Mouse (Mus musculus): ENCODE results near the gene Gcn1l1. TPM values are rescaled to one million over a fixed set of nuclear protein-coding genes. Genes with fewer than 3 reads are reported as not detected.

Gene Gcn1l1
- total and polyA plus RNA-seq, 2 experiments: 14.8 to 28.8 TPM

- H3K27me3 ChIP-seq (ENCODE audit: control insufficient read depth, insufficient read depth, low read length): no peaks in the 10 kb centered on the region
- no peak overlapping the region for H3K27ac ChIP-seq (replicated peaks; ENCODE audit: insufficient read depth, low read depth, low read length)
- peaks cover 41% of the 10 kb centered on the region for H3K4me1 ChIP-seq (ENCODE audit: control insufficient read depth, insufficient read depth, low read length)
- H3K4me3 ChIP-seq (ENCODE audit: insufficient read depth, low read depth, low read length): no peak overlapping the region
- WGBS: 42% methylated on average over 12 of the region's 12 CpGs
- TF ChIP-seq CTCF (IDR thresholded peaks at IDR 0.05; ENCODE audit: low read depth, low read length): no peak
- TF ChIP-seq POLR2A (IDR thresholded peaks at IDR 0.05; ENCODE audit: extremely low read depth, insufficient read depth, low read length): no peak
- peaks cover 54% of the 10 kb centered on the region for H3K79me2 ChIP-seq (ENCODE audit: control insufficient read depth, insufficient read depth, low read length)
- H3K36me3 ChIP-seq (ENCODE audit: control insufficient read depth, insufficient read depth, low read length): no peaks in the 10 kb centered on the region
- H3K9ac ChIP-seq (ENCODE audit: low read depth, low read length): no peak overlapping the region
- DNase-seq (ENCODE audit: extremely low read depth, low read depth, low spot score): no peak
Observed at GRCm38 (mm10) chr5:115524471-115524870, 40.6 kb upstream of the Gcn1l1 start.

GRCm38 (mm10) chr5:115525416-115525815 lies 39.6 kb upstream of the Gcn1l1 start:
- no peak overlapping the region for H3K27ac ChIP-seq (replicated peaks; ENCODE audit: insufficient read depth, low read depth, low read length)
- no peaks in the 10 kb centered on the region for H3K27me3 ChIP-seq (ENCODE audit: control insufficient read depth, insufficient read depth, low read length)
- H3K79me2 ChIP-seq (ENCODE audit: control insufficient read depth, insufficient read depth, low read length): peaks cover 58% of the 10 kb centered on the region
- no peak overlapping the region for H3K9ac ChIP-seq (ENCODE audit: low read depth, low read length)
- no peaks in the 10 kb centered on the region for H3K36me3 ChIP-seq (ENCODE audit: control insufficient read depth, insufficient read depth, low read length)
- H3K4me3 ChIP-seq (ENCODE audit: insufficient read depth, low read depth, low read length): no peak overlapping the region
- no peak for TF ChIP-seq POLR2A (IDR thresholded peaks at IDR 0.05; ENCODE audit: extremely low read depth, insufficient read depth, low read length)
- no peak for TF ChIP-seq CTCF (IDR thresholded peaks at IDR 0.05; ENCODE audit: low read depth, low read length)
- peaks cover 46% of the 10 kb centered on the region for H3K4me1 ChIP-seq (ENCODE audit: control insufficient read depth, insufficient read depth, low read length)
- 87% methylated on average over 4 of the region's 4 CpGs for WGBS
- DNase-seq (ENCODE audit: extremely low read depth, low read depth, low spot score): no peak

GRCm38 (mm10) chr5:115525943-115526342 lies 39.1 kb upstream of the Gcn1l1 start:
- WGBS: 61% methylated on average over 9 of the region's 9 CpGs
- H3K4me1 ChIP-seq (ENCODE audit: control insufficient read depth, insufficient read depth, low read length): peaks cover 48% of the 10 kb centered on the region

DNA sequence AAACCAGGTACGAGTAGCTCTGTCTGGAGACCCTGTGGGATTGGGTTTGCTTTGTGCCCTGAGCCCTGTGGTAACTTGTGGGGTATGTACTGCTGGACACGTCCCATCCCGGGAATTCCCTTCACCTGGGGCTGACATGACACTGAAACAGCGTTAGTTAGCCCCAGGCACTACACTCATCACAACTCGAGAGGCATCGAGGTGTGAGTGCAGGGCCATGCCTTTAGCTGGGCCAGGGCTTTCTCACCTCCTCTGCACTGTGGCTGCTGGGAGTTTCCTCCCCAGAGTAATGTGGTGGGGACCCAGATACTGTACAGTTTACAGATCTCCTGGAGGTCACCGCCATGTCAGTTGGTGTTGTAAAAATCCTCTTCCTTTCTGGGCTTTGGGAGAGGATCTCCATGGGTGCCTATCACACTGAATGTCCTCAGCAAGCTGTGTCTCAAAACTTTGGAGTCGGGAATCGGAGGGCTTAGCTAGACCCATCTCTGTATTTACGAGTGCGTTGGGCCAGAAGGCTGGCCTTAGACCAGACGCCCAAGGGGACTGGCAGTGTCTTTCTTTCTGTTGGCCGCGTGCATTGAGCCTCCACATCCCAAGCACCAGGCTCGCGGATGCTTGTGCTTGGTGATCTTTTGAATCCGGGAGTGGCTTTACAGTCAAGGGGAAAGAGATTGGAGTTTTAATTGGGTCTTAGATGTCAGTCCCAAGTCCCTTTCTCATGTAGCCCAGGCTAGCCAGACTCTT lies 38.4 kb upstream of the Gcn1l1 start:
- no peak overlapping the region for H3K27ac ChIP-seq (replicated peaks; ENCODE audit: insufficient read depth, low read depth, low read length)
- no peak for DNase-seq (ENCODE audit: extremely low read depth, low read depth, low spot score)
- TF ChIP-seq CTCF (IDR thresholded peaks at IDR 0.05; ENCODE audit: low read depth, low read length) (no peak), POLR2A (IDR thresholded peaks at IDR 0.05; ENCODE audit: extremely low read depth, insufficient read depth, low read length) (no peak)
- H3K36me3 ChIP-seq (ENCODE audit: control insufficient read depth, insufficient read depth, low read length): no peaks in the 10 kb centered on the region
- no peak overlapping the region for H3K4me3 ChIP-seq (ENCODE audit: insufficient read depth, low read depth, low read length)
- no peak overlapping the region for H3K9ac ChIP-seq (ENCODE audit: low read depth, low read length)
- no peaks in the 10 kb centered on the region for H3K27me3 ChIP-seq (ENCODE audit: control insufficient read depth, insufficient read depth, low read length)
- H3K4me1 ChIP-seq (ENCODE audit: control insufficient read depth, insufficient read depth, low read length): peaks cover 51% of the 10 kb centered on the region
- 89% methylated on average over 17 of the region's 17 CpGs for WGBS
- H3K79me2 ChIP-seq (ENCODE audit: control insufficient read depth, insufficient read depth, low read length): peaks cover 61% of the 10 kb centered on the region

More at GRCm38 (mm10) chr5:115525943-115526342, 39.1 kb upstream of the Gcn1l1 start:
- Histone ChIP-seq H3K79me2 (ENCODE audit: control insufficient read depth, insufficient read depth, low read length) (peaks cover 59% of the 10 kb centered on the region), H3K27me3 (ENCODE audit: control insufficient read depth, insufficient read depth, low read length) (no peaks in the 10 kb centered on the region), H3K36me3 (ENCODE audit: control insufficient read depth, insufficient read depth, low read length) (no peaks in the 10 kb centered on the region), H3K27ac (replicated peaks; ENCODE audit: insufficient read depth, low read depth, low read length) (no peak overlapping the region), H3K9ac (ENCODE audit: low read depth, low read length) (no peak overlapping the region), H3K4me3 (ENCODE audit: insufficient read depth, low read depth, low read length) (no peak overlapping the region)
- DNase-seq (ENCODE audit: extremely low read depth, low read depth, low spot score): no peak
- TF ChIP-seq POLR2A (IDR thresholded peaks at IDR 0.05; ENCODE audit: extremely low read depth, insufficient read depth, low read length) (no peak), CTCF (IDR thresholded peaks at IDR 0.05; ENCODE audit: low read depth, low read length) (no peak)

DNA sequence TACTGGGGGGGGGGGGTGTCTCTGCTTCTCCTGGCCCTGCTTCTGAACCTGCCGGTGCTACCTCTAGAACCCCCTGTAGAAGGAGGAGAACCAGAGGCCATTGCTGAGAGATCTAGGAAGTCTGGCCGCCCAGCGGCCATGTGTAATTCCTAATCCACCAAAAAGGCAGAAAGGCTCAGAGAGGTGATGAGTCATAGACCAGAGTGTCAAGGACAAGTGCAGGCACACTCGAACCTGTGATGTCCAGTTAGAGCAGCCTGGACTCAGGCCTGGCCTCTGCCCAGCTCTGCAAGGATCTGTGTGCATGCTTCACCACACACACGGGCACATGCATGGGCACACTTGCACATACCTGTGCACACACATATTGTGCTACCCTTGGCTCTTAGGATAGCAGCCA lies 36.9 kb upstream of the Gcn1l1 start:
- no peaks in the 10 kb centered on the region for H3K36me3 ChIP-seq (ENCODE audit: control insufficient read depth, insufficient read depth, low read length)
- no peak for DNase-seq (ENCODE audit: extremely low read depth, low read depth, low spot score)
- no peak overlapping the region for H3K4me3 ChIP-seq (ENCODE audit: insufficient read depth, low read depth, low read length)
- peaks cover 60% of the 10 kb centered on the region for H3K79me2 ChIP-seq (ENCODE audit: control insufficient read depth, insufficient read depth, low read length)
- no peaks in the 10 kb centered on the region for H3K27me3 ChIP-seq (ENCODE audit: control insufficient read depth, insufficient read depth, low read length)
- no peak overlapping the region for H3K9ac ChIP-seq (ENCODE audit: low read depth, low read length)
- no peak overlapping the region for H3K27ac ChIP-seq (replicated peaks; ENCODE audit: insufficient read depth, low read depth, low read length)
- 57% methylated on average over 5 of the region's 5 CpGs for WGBS
- H3K4me1 ChIP-seq (ENCODE audit: control insufficient read depth, insufficient read depth, low read length): peaks cover 48% of the 10 kb centered on the region
- TF ChIP-seq POLR2A (IDR thresholded peaks at IDR 0.05; ENCODE audit: extremely low read depth, insufficient read depth, low read length): no peak
- no peak for TF ChIP-seq CTCF (IDR thresholded peaks at IDR 0.05; ENCODE audit: low read depth, low read length)

DNA sequence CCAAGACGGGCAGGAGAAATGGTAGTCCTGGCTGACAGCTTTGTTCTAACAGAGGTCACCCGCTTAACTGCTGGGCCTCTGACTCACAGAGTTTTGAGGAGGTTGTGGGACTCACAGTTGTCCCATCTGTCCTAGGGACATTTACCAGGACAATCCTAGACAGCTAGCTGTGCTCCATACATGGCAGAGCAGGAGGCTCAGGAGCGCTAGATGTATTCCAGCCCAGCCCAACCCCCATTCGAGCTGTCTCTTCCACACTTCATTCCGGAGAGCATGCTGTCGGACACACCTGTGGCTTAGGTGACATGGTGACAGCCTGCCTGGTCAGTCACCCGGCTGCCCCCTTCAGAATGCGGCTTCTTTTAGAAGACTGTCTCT lies 35.7 kb upstream of the Gcn1l1 start:
- Histone ChIP-seq H3K36me3 (ENCODE audit: control insufficient read depth, insufficient read depth, low read length) (no peaks in the 10 kb centered on the region), H3K9ac (ENCODE audit: low read depth, low read length) (no peak overlapping the region), H3K4me1 (ENCODE audit: control insufficient read depth, insufficient read depth, low read length) (peaks cover 42% of the 10 kb centered on the region), H3K27me3 (ENCODE audit: control insufficient read depth, insufficient read depth, low read length) (no peaks in the 10 kb centered on the region), H3K27ac (replicated peaks; ENCODE audit: insufficient read depth, low read depth, low read length) (peak overlapping the region; percentile 62), H3K4me3 (ENCODE audit: insufficient read depth, low read depth, low read length) (no peak overlapping the region), H3K79me2 (ENCODE audit: control insufficient read depth, insufficient read depth, low read length) (peaks cover 52% of the 10 kb centered on the region)
- no peak for TF ChIP-seq CTCF (IDR thresholded peaks at IDR 0.05; ENCODE audit: low read depth, low read length)
- TF ChIP-seq POLR2A (IDR thresholded peaks at IDR 0.05; ENCODE audit: extremely low read depth, insufficient read depth, low read length): no peak
- DNase-seq (ENCODE audit: extremely low read depth, low read depth, low spot score): no peak
- 50% methylated on average over 8 of the region's 8 CpGs for WGBS

Data from liver, adult 2 months (tissue).